Comparison of ENCODE assay signal across 8 mouse cellular contexts in the genomic region with DNA sequence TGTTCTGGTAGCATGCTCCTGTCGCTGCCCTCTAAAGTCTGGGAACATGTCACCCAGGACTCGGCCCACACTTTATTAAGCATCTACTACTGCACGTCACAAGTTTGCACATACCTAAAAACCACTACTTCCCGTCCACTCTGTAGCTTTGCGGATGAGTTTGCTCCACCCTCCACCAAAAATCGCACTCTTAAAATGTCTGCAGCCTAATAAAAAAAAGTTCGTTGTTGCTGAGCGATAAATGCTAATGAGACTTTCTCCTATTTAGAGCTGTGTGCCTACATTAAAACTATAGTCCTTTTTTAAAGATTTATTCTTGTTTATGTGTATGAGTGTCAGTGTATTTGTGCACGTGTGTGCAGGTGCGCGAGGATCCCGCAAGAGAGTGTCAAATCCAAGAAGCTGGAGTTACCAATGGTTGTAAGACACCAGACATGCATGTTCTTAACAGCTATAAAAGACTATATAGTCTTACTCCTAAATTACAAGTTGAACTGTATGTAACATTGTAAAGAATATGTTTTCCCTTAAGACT. TPM values are rescaled to one million over a fixed set of nuclear protein-coding genes. Genes with fewer than 3 reads are reported as not detected.
DNase-seq lines count a peak whose midpoint lies in the region; ATAC-seq and TF ChIP-seq lines count a peak whose summit lies in the region.

No protein-coding gene starts in this region.

- no peaks in the 10 kb centered on the region for H3K27me3 ChIP-seq in CH12.LX (replicated peaks)
- H3K27me3 ChIP-seq in forebrain, embryonic 12.5 days = no peaks in the 10 kb centered on the region
- no peaks in the 10 kb centered on the region for H3K27me3 ChIP-seq in liver, embryonic 15.5 days

- no peak for TF ChIP-seq RAD21 in CH12.LX (IDR thresholded peaks at IDR 0.05; ENCODE audit: low read depth, low read length)

- 53% methylated on average over 12 of the region's 12 CpGs for WGBS in forebrain, embryonic 12.5 days
- WGBS in liver, embryonic 15.5 days (ENCODE audit: insufficient replicate concordance) = 37% methylated on average over 12 of the region's 12 CpGs

- no peaks in the 10 kb centered on the region for H3K9me3 ChIP-seq in CH12.LX (replicated peaks; ENCODE audit: low read length)
- H3K9me3 ChIP-seq in forebrain, embryonic 12.5 days = no peaks in the 10 kb centered on the region
- no peaks in the 10 kb centered on the region for H3K9me3 ChIP-seq in liver, embryonic 15.5 days (replicated peaks)

- dilution Hi-C loops in CH12.LX (cut with MboI; ENCODE audit: extremely low pct_ligation_motif_present, extremely low pct_unique_long_range_greater_than_20kb, low sequenced_read_pairs) = no loop called here

- H3K4me1 ChIP-seq in CH12.LX (ENCODE audit: control insufficient read depth in 1 of 2, insufficient read depth in 2 of 2) = peaks cover 0 to 18% of the 10 kb centered on the region in 2 experiments; a peak in 2 of 4 replicates
- H3K4me1 ChIP-seq in forebrain, embryonic 12.5 days = peaks cover 6% of the 10 kb centered on the region
- peaks cover 14% of the 10 kb centered on the region for H3K4me1 ChIP-seq in liver, embryonic 15.5 days (replicated peaks)

- ATAC-seq in forebrain, embryonic 12.5 days (ENCODE audit: low FRiP score) = no peak
- ATAC-seq in liver, embryonic 15.5 days (ENCODE audit: insufficient read depth) = no peak
- no peak for ATAC-seq in frontal cortex, adult (ENCODE audit: low TSS enrichment)

- intact Hi-C loops in gastrocnemius, adult 2 months (cut with DNase I) = loop anchor here (2.0 kb wide), 1 partner anchor 39 kb away; no protein-coding TSS in a partner anchor
- intact Hi-C loops in gastrocnemius, postnatal 36 days (cut with DNase I) = loop anchor here (2.0 kb wide), 1 partner anchor 39 kb away; no protein-coding TSS in a partner anchor

- peak overlapping the region; percentile 63 for H3K4me2 ChIP-seq in CH12.LX (ENCODE audit: insufficient read depth, low read depth, poor library complexity, severe bottlenecking)
- peak overlapping the region; percentile 70 for H3K4me2 ChIP-seq in forebrain, embryonic 12.5 days
- H3K4me2 ChIP-seq in liver, embryonic 15.5 days = peak overlapping the region; percentile 96

- peak overlapping the region; percentile 100 for H3K4me3 ChIP-seq in gastrocnemius, adult 2 months
- H3K4me3 ChIP-seq in CH12.LX (replicated peaks in 1 of 3; ENCODE audit: low read depth in 2 of 3, low read length in 2 of 3, poor library complexity in 1 of 3) = peak overlapping the region; percentile 66 to 94 (median 81)
- H3K4me3 ChIP-seq in forebrain, embryonic 12.5 days (replicated peaks) = peak overlapping the region; percentile 90
- H3K4me3 ChIP-seq in liver, embryonic 15.5 days (replicated peaks) = peak overlapping the region; percentile 98

- no peak for TF ChIP-seq CTCF in gastrocnemius, adult 2 months (IDR thresholded peaks at IDR 0.05)
- no peak for TF ChIP-seq CTCF in CH12.LX (conservative IDR thresholded peaks at IDR 0.05 in 1 of 2, IDR thresholded peaks at IDR 0.05 in 1 of 2; ENCODE audit: low read depth in 2 of 2, low read length in 2 of 2)

- peaks cover 3 to 8% of the 10 kb centered on the region in 2 experiments for H3K36me3 ChIP-seq in CH12.LX (replicated peaks in 1 of 2; ENCODE audit: control insufficient read depth in 1 of 2, insufficient read depth in 1 of 2, low read length in 1 of 2)
- H3K36me3 ChIP-seq in forebrain, embryonic 12.5 days (replicated peaks) = peaks cover 7% of the 10 kb centered on the region; the same call in 1 of the 2 replicates
- peaks cover 12% of the 10 kb centered on the region for H3K36me3 ChIP-seq in liver, embryonic 15.5 days (replicated peaks)

- no peak for TF ChIP-seq POLR2A in CH12.LX (IDR thresholded peaks at IDR 0.05; ENCODE audit: low read depth, low read length)

- peak overlapping the region; percentile 55 for H3K9ac ChIP-seq in CH12.LX (ENCODE audit: insufficient read depth, low read depth)
- H3K9ac ChIP-seq in forebrain, embryonic 12.5 days = peak overlapping the region; percentile 68
- H3K9ac ChIP-seq in liver, embryonic 15.5 days = peak overlapping the region; percentile 74

- H3K27ac ChIP-seq in gastrocnemius, adult 2 months = peak overlapping the region; percentile 87
- no peak overlapping the region for H3K27ac ChIP-seq in CH12.LX (ENCODE audit: insufficient read depth, low read depth)
- H3K27ac ChIP-seq in forebrain, embryonic 12.5 days = peak overlapping the region; percentile 53; the same call in 1 of the 2 replicates
- H3K27ac ChIP-seq in liver, embryonic 15.5 days (replicated peaks) = peak overlapping the region; percentile 59

- in situ Hi-C loops in CH12.LX (cut with MboI; ENCODE audit: low pct_ligation_motif_present, low pct_unique_long_range_greater_than_20kb, low sequenced_read_pairs) = no loop called here

- TF ChIP-seq EP300 in CH12.LX (IDR thresholded peaks at IDR 0.05; ENCODE audit: low read length) = no peak

- no peak for DNase-seq in gastrocnemius, adult 2 months
- no peak for DNase-seq in gastrocnemius, postnatal 36 days
- DNase-seq in CH12.LX (ENCODE audit: extremely low read depth) = no peak
- no peak for DNase-seq in adrenal gland, postnatal 4 days (ENCODE audit: low spot score in 2 of 2)
- DNase-seq in left cerebral cortex, adult 18-20 months (ENCODE audit: low spot score in 2 of 2) = no peak

- peaks cover 6% of the 10 kb centered on the region for H3K79me2 ChIP-seq in CH12.LX (replicated peaks; ENCODE audit: control insufficient read depth, extremely low read depth, insufficient read depth, poor library complexity, severe bottlenecking)

TF ChIP-seq in CH12.LX, 34 proteins besides CTCF, POLR2A, EP300 and RAD21:
- TF ChIP-seq MAX (IDR thresholded peaks at IDR 0.05; ENCODE audit: low read length) = no peak
- 0 out of 2 replicates have a peak, but pooled peaks have one; percentile 30 for TF ChIP-seq BHLHE40 (IDR thresholded peaks at IDR 0.05; ENCODE audit: low read depth, low read length)

RNA-seq across cellular contexts. Expression of a gene that starts 0.7 kb away (rescaled TPM):
- 10 to 100 TPM in 1 of 2 experiments, 1 to 10 TPM in 1; 9.6 to 12.9 TPM for total RNA-seq in gastrocnemius, adult 2 months (2021)
- total RNA-seq in gastrocnemius, postnatal 36 days (2021) = 10 to 100 TPM in 1 of 2 experiments, 1 to 10 TPM in 1; 8.4 to 12.1 TPM
- total RNA-seq in CH12.LX (2012; rRNA removed) = 6.2 and 7.2 TPM in 2 replicates
- total RNA-seq in CH12.LX (2014; rRNA removed) = 4.7 and 6.0 TPM in 2 replicates
- 2.1 and 2.5 TPM in 2 replicates for polyA plus RNA-seq in CH12.LX (2012; ENCODE audit: insufficient read length, low read depth)
- 19.4 TPM in 2 replicates for polyA plus RNA-seq in forebrain, embryonic 12.5 days (2016; fragmentation: Nextera tagmentation; extraction: Ambion mirVana)
- 7.4 and 8.5 TPM in 2 replicates for polyA plus RNA-seq in liver, embryonic 15.5 days (2015; fragmentation: Nextera tagmentation; extraction: Ambion mirVana)
- 10 to 100 TPM; 43.3 to 48.0 TPM for total RNA-seq in adrenal gland, postnatal 4 days (2021)
- 10 to 100 TPM; 13.0 to 14.2 TPM for total RNA-seq in left cerebral cortex, adult 18-20 months (2021)

RNA-seq across cellular contexts. Expression of a gene that starts 0.9 kb away (rescaled TPM):
- total RNA-seq in gastrocnemius, adult 2 months (2021) = 1 to 10 TPM; 1.5 to 2.3 TPM
- total RNA-seq in gastrocnemius, postnatal 36 days (2021) = 1 to 10 TPM; 1.7 to 2.6 TPM
- total RNA-seq in CH12.LX (2012; rRNA removed) (17.6 and 22.1 TPM in 2 replicates), CH12.LX (2014; rRNA removed) (27.3 and 29.6 TPM in 2 replicates)
- polyA plus RNA-seq in CH12.LX (2012; ENCODE audit: insufficient read length, low read depth) = 16.0 and 18.2 TPM in 2 replicates
- 29.7 and 31.6 TPM in 2 replicates for polyA plus RNA-seq in forebrain, embryonic 12.5 days (2016; fragmentation: Nextera tagmentation; extraction: Ambion mirVana)
- 6.8 and 6.9 TPM in 2 replicates for polyA plus RNA-seq in liver, embryonic 15.5 days (2015; fragmentation: Nextera tagmentation; extraction: Ambion mirVana)
- 10 to 100 TPM; 14.8 to 16.5 TPM for total RNA-seq in adrenal gland, postnatal 4 days (2021)
- total RNA-seq in left cerebral cortex, adult 18-20 months (2021) = 10 to 100 TPM; 11.8 to 16.0 TPM

RNA-seq across cellular contexts. Expression of a gene that starts 40.4 kb away (rescaled TPM):
- total RNA-seq in gastrocnemius, adult 2 months (2021) = 1,000 to 10,000 TPM; 1,080 to 1,363 TPM
- 1,000 to 10,000 TPM; 1,123 to 1,124 TPM for total RNA-seq in gastrocnemius, postnatal 36 days (2021)
- total RNA-seq in CH12.LX (2012; rRNA removed) = 428 and 431 TPM in 2 replicates
- total RNA-seq in CH12.LX (2014; rRNA removed) = 509 and 560 TPM in 2 replicates
- 670 and 792 TPM in 2 replicates for polyA plus RNA-seq in CH12.LX (2012; ENCODE audit: insufficient read length, low read depth)
- polyA plus RNA-seq in forebrain, embryonic 12.5 days (2016; fragmentation: Nextera tagmentation; extraction: Ambion mirVana) = 359 and 369 TPM in 2 replicates
- 193 and 198 TPM in 2 replicates for polyA plus RNA-seq in liver, embryonic 15.5 days (2015; fragmentation: Nextera tagmentation; extraction: Ambion mirVana)
- total RNA-seq in adrenal gland, postnatal 4 days (2021) = 100 to 1,000 TPM; 840 to 862 TPM
- total RNA-seq in left cerebral cortex, adult 18-20 months (2021) = 100 to 1,000 TPM; 557 to 570 TPM
